Mouse (Mus musculus): ENCODE data around the gene Olfr145. TPM values are rescaled to one million over a fixed set of nuclear protein-coding genes. Genes with fewer than 3 reads are reported as not detected.

Gene Olfr145
- polyA plus RNA-seq, 1 experiment from 2014 or later: not detected

- whole genome bisulfite sequencing: 72% methylated on average over 3 of the region's 3 CpGs
- no peak overlapping the region for H3K4me2 ChIP-seq (replicated peaks)
Observed at GRCm38 (mm10) chr9:37926019-37927013, 29.8 kb downstream of the Olfr145 start.

GRCm38 (mm10) chr9:37932519-37932918 is 36.0 kb downstream of the Olfr145 start:
- Histone ChIP-seq H3K27me3 (replicated peaks) (no peaks in the 10 kb centered on the region), H3K9ac (no peak overlapping the region), H3K4me3 (no peak overlapping the region), H3K4me1 (no peaks in the 10 kb centered on the region), H3K27ac (no peak overlapping the region), H3K4me2 (replicated peaks) (no peak overlapping the region), H3K36me3 (no peaks in the 10 kb centered on the region), H3K9me3 (no peaks in the 10 kb centered on the region)
- ATAC-seq (ENCODE audit: low FRiP score, low read depth): peak; percentile 58; the same call in 1 of the 2 replicates
- 6% methylated on average over 11 of the region's 11 CpGs for WGBS

More at GRCm38 (mm10) chr9:37926019-37927013, 29.8 kb downstream of the Olfr145 start:
- Histone ChIP-seq H3K27ac (no peak overlapping the region), H3K4me3 (no peak overlapping the region), H3K36me3 (no peaks in the 10 kb centered on the region), H3K4me1 (no peaks in the 10 kb centered on the region), H3K9me3 (no peaks in the 10 kb centered on the region), H3K9ac (no peak overlapping the region), H3K27me3 (replicated peaks) (no peaks in the 10 kb centered on the region)
- ATAC-seq (ENCODE audit: low FRiP score, low read depth): no peak

GRCm38 (mm10) chr9:37934146-37934545 is 37.6 kb downstream of the Olfr145 start:
- Histone ChIP-seq H3K4me1 (no peaks in the 10 kb centered on the region), H3K27ac (no peak overlapping the region), H3K4me2 (replicated peaks) (no peak overlapping the region), H3K27me3 (replicated peaks) (no peaks in the 10 kb centered on the region), H3K9ac (no peak overlapping the region), H3K4me3 (no peak overlapping the region), H3K9me3 (no peaks in the 10 kb centered on the region), H3K36me3 (no peaks in the 10 kb centered on the region)
- no peak for ATAC-seq (ENCODE audit: low FRiP score, low read depth)

- no peak overlapping the region for H3K4me2 ChIP-seq (replicated peaks)
- H3K9me3 ChIP-seq: no peaks in the 10 kb centered on the region
- no peaks in the 10 kb centered on the region for H3K36me3 ChIP-seq
- 91% methylated on average over 2 of the region's 2 CpGs for WGBS
- no peaks in the 10 kb centered on the region for H3K27me3 ChIP-seq (replicated peaks)
- ATAC-seq (ENCODE audit: low FRiP score, low read depth): no peak
- H3K9ac ChIP-seq: no peak overlapping the region
- H3K27ac ChIP-seq: no peak overlapping the region
- H3K4me1 ChIP-seq: no peaks in the 10 kb centered on the region
- no peak overlapping the region for H3K4me3 ChIP-seq
Observed at GRCm38 (mm10) chr9:37941167-37941566, 44.6 kb downstream of the Olfr145 start.

Other genes with a start within 250 kb of the Olfr145 start
- 114 and 115 TPM in 2 replicates for gene Tbrg1, start 239.4 kb upstream of the Olfr145 start, polyA plus RNA-seq (2016; fragmentation: Nextera tagmentation; extraction: Ambion mirVana)
- gene Panx3, start 227.5 kb upstream of the Olfr145 start, polyA plus RNA-seq (2016; fragmentation: Nextera tagmentation; extraction: Ambion mirVana): not detected in 2 replicates
- gene Olfr160, start 180.5 kb upstream of the Olfr145 start, polyA plus RNA-seq (2016; fragmentation: Nextera tagmentation; extraction: Ambion mirVana): not detected in 2 replicates
- gene Olfr874, start 151.6 kb upstream of the Olfr145 start, polyA plus RNA-seq (2016; fragmentation: Nextera tagmentation; extraction: Ambion mirVana): not detected in 2 replicates
- not detected in 2 replicates for gene Olfr875, start 124.9 kb upstream of the Olfr145 start, polyA plus RNA-seq (2016; fragmentation: Nextera tagmentation; extraction: Ambion mirVana)
- gene Olfr876, start 93.7 kb upstream of the Olfr145 start, polyA plus RNA-seq (2016; fragmentation: Nextera tagmentation; extraction: Ambion mirVana): not detected in 2 replicates
- not detected in 2 replicates for gene Olfr877, start 42.5 kb upstream of the Olfr145 start, polyA plus RNA-seq (2016; fragmentation: Nextera tagmentation; extraction: Ambion mirVana)
- gene Olfr878, start 21.1 kb downstream of the Olfr145 start, polyA plus RNA-seq (2016; fragmentation: Nextera tagmentation; extraction: Ambion mirVana): not detected in 2 replicates
- gene Olfr881, start 95.1 kb downstream of the Olfr145 start, polyA plus RNA-seq (2016; fragmentation: Nextera tagmentation; extraction: Ambion mirVana): not detected in 2 replicates
- gene Olfr883, start 129.1 kb downstream of the Olfr145 start, polyA plus RNA-seq (2016; fragmentation: Nextera tagmentation; extraction: Ambion mirVana): not detected in 2 replicates
- not detected in 2 replicates for gene Olfr884, start 149.8 kb downstream of the Olfr145 start, polyA plus RNA-seq (2016; fragmentation: Nextera tagmentation; extraction: Ambion mirVana)
- not detected in 2 replicates for gene Olfr885, start 164.6 kb downstream of the Olfr145 start, polyA plus RNA-seq (2016; fragmentation: Nextera tagmentation; extraction: Ambion mirVana)
- gene Olfr887, start 187.3 kb downstream of the Olfr145 start, polyA plus RNA-seq (2016; fragmentation: Nextera tagmentation; extraction: Ambion mirVana): not detected in 2 replicates
- not detected in 2 replicates for gene Olfr888, start 211.4 kb downstream of the Olfr145 start, polyA plus RNA-seq (2016; fragmentation: Nextera tagmentation; extraction: Ambion mirVana)
- gene Olfr889, start 218.5 kb downstream of the Olfr145 start, polyA plus RNA-seq (2016; fragmentation: Nextera tagmentation; extraction: Ambion mirVana): 0.09 and 0.11 TPM in 2 replicates
- not detected in 2 replicates for gene Olfr890, start 245.8 kb downstream of the Olfr145 start, polyA plus RNA-seq (2016; fragmentation: Nextera tagmentation; extraction: Ambion mirVana)